Mouse (Mus musculus): ENCODE results near the gene Ccl28.
"Not testable (repeated sequence)": the region's sequence is repeated elsewhere in the genome, so short reads cannot be mapped to it uniquely, and the experiment has no call there.

Gene Ccl28

DNA sequence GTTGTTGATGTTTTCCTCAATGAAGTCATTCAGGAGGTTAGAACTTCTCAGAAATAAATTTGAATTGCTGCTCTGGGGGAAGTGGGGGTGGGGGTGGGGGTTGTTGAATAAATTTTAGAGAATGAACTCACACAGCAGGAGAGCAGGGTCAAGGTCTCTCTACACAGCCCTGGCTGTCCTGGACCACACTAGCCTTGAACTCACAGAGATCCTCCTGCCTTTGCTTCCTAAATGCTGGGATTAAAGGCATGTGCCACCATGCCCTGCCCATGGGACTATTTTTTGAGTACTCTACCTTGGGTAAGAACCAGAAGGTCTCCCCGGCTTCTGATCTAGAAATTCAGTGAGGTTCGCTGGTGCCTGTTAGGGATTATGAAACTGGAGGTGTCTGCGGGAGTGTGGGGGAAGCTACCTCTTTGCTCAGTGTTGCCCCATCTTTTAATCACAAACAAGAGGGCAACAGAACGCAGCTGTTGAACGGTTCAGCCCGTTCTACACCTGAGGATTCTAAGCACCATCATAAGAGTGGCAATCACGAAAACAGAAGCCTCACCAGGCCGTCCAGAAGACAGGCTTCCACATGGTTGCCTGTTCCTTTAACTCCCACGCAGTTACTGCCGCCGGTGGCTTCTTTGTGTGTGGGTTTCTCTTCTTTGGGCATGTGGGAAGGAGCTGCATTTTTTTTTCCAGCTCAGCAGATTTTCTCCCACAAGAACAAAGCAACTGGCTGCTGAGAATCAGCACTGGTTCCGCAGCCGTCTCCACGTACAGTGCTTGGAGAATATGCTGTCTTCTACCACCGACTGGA is 25.5 kb downstream of the Ccl28 start:
- no peak for DNase-seq

DNA sequence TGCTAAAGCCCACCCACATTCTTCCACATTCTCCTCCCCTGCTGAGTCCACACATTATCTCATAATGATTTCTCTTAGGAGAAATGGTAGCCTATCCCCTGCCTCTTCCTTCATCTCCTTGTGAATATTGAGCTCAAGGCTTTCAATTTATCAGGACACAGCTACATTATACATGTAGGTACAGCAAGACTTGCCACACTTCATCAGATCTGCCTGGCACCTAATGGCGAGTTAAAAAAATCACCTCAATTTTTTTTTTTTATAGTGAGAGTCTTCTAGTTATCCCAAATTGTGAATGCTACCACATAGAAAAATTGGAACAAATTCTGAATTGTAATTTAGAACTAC is 26.1 kb downstream of the Ccl28 start:
- DNase-seq, result no peak

DNA sequence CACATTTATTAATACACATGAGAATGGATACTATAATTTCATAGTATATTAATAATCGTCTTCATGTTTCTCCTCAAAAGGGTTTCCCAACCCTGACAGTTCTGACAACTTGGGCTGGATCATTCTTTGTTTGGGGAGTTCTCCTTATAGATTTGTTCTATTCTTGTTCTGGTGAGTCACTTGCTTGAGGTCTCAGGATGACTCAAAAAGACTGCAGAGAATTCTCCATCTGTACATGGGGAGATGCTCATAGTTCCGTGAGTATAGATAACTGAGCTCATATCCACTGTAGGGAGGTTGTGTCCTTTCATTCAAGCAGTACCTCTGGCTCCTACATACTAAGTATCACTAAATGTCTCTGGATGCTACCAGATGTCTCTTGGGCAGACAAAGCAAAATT is 31.1 kb downstream of the Ccl28 start:
- DNase-seq, result no peak

DNA sequence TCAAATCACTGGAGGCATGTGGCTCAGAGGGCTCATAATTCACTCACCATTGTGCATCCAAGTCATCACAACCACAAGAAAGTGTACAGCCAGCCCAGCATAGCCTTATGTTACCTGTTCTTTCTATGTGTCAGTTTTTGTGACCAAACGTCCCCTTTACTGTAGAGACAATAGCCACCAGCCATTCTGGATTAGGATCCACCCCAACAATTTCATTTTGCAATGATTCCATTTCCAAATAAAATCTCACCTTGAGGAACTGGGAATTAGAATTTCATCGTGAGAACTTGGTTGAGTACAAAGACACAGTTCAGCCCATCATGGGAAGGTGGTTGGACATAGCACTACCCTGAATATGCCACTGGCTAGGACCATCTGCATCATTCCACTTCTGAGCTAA is 32.6 kb downstream of the Ccl28 start:
- DNase-seq, result no peak

DNA sequence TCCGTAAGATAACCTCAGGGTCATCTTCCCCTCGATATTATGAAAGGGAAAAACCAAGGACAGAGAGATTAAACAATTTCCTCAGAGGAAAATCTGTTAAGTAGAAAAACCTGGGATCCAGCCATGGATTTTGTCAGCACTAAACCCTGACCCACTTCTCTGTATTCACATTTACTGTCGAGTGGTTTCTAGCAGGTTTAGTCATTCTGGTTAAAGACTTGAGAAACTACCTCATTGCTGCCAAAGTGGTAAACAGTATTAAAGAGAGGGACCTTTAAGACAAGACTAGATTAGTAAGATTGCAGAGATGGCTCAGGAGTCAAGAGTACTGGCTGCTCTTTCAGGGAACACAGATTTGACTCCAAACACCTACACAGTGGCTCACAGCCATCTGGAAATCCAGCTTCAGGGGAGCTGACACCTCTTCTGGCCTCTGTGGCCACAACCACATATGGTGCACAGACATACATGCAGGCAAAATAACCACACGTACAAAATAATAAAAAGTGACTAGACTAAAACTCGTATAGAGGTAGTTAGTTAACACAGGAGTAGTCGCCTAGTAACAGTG is 33.3 kb downstream of the Ccl28 start:
- no peak for DNase-seq

DNA sequence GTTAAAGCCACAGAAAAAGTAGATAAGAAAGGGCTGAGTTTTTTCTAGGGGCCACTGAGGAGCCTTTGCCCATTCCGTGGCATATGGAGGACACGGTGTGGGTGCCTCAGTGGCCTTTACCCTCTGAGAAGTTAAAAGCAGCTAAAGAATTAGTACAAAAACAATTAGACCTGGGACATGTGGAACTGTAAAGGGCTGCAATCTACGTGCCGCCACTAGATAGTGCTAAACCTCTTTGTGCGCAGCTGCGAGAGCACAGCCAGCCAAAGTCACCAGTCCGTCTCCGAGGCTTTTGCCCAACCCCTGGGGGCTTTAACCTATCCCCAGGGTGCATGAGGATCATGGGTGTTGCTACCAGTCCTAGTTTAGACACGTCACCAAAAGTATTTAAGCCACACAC is 37.8 kb downstream of the Ccl28 start:
- not testable (repeated sequence) for DNase-seq

DNA sequence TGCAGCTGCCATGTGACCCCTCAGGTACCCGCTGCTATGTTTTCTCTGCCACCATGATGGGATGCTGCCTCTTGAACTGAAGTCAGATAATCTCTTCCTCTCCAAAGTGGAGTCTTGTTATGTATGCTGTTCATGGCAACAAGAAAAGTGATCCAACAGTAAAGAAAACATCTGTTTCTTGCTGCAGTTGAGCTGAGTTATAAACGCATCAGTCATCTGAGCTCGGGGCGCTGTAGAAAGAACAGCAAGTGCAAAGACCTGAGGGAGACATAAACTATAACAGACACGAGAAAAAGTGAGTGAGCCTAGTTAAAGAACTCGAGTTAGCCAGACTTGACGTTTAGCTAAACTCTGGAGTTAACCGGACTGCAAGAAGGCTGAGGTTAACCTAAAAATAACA is 55.2 kb downstream of the Ccl28 start:
- DNase-seq, result no peak

DNA sequence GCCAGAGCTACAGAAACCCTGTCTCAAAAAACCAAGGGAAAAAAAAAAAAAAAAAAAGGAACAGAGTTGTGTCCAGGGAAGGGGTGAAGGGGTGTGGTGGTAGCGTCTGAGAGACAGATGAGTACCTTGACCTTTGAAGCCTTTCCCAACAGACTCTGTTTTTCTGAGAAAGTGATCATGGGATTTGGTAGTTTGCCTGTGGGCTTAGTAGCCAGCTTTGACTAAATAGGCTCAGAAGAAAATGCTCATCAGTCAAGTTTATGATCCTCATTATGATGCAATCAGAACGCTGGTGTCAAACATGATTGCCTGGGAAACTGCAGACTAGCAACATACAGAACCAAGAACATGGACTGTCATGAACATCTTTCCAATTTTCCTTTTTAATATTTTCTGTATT is 56.1 kb downstream of the Ccl28 start:
- no peak for DNase-seq

DNA sequence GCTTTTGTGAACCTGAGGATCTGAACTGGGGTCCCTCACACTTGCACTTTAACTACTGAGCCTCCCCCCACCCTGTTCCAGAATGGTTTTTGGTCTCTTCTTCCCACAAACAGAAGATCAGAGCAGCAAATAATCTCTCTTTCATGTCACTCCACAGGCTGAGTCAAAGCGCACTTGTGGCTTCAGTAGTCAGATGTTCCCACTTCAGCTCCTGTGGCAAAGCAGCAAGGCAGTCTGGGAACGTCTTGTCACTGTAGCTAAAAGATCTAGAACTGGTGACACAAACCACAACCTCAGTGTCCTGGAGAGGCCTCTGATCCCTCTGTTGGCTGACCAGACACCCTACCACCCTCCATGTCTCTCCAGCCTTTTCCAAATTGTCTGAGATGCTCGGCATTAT is 57.5 kb downstream of the Ccl28 start:
- no peak for DNase-seq

DNA sequence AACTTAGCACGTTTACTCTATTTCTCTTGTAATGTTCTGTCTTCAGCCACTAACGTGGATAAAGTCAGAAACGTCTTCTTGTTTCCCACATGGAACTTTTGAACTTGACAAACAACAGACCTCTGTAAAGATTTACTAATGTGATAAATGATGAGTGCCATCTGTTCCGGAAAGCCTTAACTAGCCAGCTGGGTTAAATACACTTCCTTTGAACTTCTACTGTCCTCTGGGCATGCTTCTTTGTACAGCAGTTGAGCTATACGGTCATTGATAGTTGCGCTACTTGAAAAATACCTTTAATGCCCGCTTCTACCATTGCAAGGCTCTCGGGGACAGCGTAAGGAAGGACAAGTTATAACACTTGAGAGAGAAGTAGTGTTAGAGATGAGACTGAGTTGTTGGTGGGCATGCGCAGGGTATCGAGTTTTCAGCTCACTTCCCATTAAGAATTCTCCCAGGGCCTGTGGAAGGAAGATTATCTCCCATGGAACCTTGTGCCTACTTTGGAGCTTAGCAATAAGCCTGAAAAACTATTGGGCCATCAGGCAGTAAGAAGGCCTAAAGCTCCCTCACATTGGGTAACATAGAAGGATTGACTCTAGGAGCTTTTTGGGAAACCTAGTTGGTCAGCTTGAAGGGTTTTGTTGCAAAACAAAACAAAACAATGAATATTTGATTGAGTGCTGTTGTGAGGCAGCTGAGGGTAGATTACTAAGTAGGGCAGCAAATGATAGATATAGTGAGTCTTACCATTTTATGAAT is 61.0 kb downstream of the Ccl28 start:
- DNase-seq, result no peak

DNA sequence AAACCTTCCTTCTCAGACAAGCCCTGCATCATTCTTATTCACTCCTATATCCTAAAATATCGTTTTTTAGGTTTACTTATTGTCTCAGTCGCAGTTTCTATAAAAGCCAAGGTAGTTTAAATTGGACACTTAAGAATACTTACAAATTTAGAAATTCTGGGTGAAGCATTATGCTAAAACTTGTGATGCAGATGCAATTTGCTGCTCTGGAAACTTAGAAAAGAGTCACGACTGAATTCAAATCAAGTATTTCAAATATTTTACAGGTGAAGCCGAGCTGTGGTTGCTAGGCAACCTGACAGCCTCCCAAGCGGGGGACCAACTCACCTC is 66.1 kb downstream of the Ccl28 start:
- DNase-seq, result no peak

DNA sequence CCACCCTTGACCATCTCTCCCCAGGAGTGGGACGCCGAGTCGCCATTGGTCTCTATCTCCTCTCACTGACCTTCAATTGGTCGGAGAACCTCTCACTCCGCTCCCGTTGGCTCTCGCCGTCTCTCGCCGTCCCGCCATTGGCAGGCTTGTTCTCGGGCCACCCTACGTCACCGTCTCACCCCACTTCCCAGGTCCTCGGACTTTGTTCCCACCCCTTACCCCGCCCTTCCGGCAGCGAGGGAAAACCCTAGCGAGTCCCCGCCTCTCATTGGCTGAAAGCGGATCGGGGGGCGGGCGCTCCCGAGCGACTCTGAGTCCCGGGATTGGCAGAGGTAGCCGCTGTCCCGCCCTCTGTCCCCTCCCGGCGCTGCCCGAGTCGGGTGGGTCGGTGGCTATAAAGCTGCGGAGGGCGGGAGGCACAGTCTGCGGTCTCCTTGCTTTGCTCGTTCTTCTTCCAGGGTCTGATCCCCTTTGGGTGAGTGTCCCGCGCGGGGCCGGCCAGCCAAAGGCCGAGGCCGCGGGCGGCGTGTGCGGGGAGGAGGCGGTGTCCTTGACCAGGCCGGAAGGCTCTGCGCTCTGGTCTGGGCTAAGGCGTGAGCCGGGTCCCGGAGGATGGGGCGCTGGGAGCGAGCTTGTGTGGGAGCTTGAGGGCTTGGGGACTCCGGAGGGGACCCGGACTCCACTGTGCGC is 66.6 kb downstream of the Ccl28 start, which contains the start of gene Hmgcs1:
Gene Hmgcs1, plus strand, starts transcription at position 341 of the 690 bp plus-strand sequence.
- DNase-seq, result peak; percentile 98

DNA sequence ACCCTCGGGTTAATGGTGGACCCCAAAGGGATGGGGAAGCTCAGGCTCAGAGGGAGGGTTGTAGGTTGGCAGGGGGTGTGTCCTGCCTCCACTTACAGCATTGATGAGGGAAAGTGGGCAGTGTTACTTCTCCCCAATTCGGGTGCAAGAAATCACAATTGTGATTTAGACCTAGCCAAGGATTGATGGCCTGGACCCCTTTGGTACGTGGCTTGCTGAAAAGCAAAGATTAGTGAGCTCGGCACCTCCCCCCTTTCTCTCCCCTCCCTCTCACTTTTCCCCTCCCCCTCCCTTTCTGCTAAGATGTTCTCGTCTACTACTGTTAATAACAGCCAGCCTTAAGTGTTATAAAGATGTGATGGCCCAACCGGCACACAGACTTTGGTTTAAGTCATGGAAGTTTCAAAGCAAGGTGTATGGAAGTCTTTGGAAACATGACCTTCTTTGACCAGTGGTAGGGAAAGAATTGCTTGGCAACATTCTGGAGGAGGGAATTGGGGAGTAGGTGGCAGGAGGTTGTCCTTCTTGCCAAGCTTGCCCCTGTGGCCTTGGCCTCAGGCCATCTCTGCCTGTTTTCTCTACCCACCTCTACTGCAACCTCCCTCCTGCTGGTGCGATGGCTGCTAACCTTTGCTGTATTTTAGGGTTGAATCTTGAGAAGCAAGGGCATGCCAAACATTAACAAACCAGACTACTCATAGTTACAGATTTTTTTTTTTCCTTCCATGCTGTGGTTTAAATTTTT is 67.4 kb downstream of the Ccl28 start:
- DNase-seq, result no peak

DNA sequence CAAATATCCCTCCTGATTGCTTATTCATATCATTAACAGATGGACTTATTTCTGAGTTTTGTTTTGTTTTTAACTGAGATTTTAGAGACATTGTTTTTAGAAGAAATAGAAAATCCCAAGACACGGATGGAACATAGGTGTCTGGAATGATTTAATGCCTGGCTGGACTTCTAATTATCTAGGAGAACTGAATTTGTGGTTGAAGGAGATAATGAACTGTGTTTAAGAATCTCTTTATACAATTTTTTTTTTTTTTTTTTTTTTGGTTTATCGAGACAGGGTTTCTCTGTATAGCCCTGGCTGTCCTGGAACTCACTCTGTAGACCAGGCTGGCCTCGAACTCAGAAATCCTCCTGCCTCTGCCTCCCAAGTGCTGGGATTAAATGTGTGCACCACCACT is 68.3 kb downstream of the Ccl28 start:
- not testable (repeated sequence) for DNase-seq

DNA sequence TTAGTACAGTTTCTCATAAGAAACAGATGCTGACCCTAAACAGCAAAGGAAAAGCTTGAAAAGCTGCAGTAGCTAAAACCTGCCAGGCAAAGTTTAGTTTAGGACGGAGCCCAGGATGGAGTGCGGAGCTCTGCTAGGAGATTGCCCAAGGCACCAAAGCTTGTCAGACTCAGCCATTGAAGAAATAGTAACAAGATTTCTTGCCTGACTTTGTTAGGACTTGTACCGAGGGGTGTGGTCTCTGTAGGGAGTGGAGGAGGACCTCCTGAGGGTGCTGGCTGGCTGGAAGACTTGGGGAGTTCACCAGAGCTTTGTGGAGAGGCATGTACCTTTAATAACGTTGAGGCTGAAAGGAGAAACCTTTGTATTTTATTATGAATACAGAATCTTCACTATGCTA is 72.1 kb downstream of the Ccl28 start:
- DNase-seq, result no peak

DNA sequence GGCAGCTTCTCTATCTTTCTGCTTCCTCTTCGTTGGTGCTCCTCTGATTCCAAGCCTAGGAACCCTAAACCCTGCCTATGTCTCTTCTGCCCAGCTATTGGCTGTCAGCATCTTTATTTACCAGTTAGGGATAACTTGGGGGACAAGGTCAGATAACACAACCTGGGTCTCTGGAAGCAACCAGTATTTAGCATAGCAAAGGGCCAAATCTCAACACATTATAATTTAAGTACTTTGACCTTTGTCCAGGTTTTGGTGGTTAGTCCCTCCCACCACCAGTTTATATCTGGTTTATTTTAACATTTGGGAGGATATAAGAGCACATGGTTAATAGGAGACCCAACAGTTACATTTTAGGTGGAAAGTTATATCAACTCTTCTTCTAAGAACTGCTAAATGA is 72.9 kb downstream of the Ccl28 start:
- DNase-seq, result no peak

DNA sequence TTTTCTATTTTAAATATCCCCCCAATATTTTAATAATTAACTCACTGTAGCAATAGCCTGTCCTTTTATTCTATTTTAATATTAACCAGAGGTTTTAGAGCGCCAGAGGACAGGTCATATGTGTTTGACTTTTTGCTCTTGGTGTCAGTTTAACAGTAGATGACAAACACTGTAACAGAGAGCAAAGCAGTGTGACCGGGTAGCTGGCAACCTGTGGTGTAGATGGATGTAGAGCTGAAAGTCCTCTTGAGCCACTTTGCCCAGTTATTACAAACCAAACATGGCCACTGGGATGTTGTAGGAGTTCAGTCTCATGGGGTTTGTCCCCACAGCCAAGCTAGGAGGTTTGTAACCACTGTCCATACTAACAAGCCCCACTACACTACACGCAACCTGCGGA is 74.8 kb downstream of the Ccl28 start:
- DNase-seq, result no peak
